Mouse (Mus musculus): ENCODE data around the gene Fbxl7.

DNA sequence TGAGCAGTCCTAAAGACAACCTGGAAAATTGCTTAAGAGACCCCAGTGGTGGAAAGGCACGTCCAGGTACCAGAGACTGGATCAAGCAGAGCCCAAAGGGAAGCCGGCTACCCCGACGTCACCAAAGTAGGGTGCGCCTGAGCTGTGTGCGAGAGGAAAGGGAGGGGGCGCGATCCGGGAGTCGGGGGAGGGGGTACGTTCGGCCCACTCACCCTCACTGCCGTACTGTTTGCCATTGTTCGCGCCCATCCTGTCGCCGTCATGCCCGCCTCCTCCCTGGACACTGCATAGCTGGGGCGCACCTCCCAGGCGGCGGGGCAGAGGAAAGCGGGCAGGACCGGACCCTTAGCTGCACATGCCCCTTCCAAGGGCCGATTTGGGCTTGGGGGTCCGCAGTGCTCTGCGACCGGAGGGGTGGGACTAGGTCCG is 565 bp downstream of the Fbxl7 start:
- no peak; the same call in 1 of the 2 replicates for TF ChIP-seq CTCF (IDR thresholded peaks at IDR 0.05)
- TF ChIP-seq EP300 (IDR thresholded peaks at IDR 0.05), result no peak

All from lung, postnatal 0 days (tissue).